Mouse (Mus musculus): ENCODE measurements around the gene Arid1b.

Gene Arid1b

GRCm38 (mm10) chr17:5377930-5378310 is 383.8 kb downstream of the Arid1b start:
- peak; percentile 12 for DNase-seq (ENCODE audit: inconsistent ontology term)

DNA sequence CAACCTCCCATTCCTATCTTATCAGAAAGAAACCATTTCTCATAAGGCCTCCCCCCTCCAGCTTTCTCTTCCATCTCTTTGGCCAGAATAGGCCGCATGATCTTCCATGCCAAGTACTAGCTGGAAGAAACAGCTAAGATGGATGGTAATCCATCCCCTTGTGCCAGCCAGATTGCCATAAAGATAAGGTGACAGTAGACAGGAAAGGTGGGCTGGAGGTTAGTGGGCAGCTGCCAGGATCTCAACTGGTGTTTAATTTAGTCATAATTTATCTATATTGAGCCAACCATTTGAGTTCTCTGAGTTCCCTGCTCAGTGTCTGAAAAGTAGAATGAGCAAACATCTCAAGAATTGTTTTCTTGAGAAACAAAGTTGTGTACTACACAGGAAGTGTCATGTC is 391.6 kb downstream of the Arid1b start:
- DNase-seq (ENCODE audit: inconsistent ontology term), result no peak

GRCm38 (mm10) chr17:5386885-5387545 is 392.9 kb downstream of the Arid1b start:
- DNase-seq (ENCODE audit: inconsistent ontology term), result no peak

GRCm38 (mm10) chr17:5388351-5388750 is 394.2 kb downstream of the Arid1b start:
- DNase-seq (ENCODE audit: inconsistent ontology term), result no peak

- DNase-seq (ENCODE audit: inconsistent ontology term), result no peak
These were observed 396.6 kb downstream of the Arid1b start for GRCm38 (mm10) chr17:5390682-5391081.

GRCm38 (mm10) chr17:5395454-5396205 is 401.5 kb downstream of the Arid1b start:
- no peak for DNase-seq (ENCODE audit: inconsistent ontology term)

- no peak for DNase-seq (ENCODE audit: inconsistent ontology term)
These were observed 402.1 kb downstream of the Arid1b start for GRCm38 (mm10) chr17:5396213-5396612.

Data from Muller cell, postnatal 12 days (primary cell).